Mouse (Mus musculus) granulocyte monocyte progenitor cell, adult 5-6 weeks (primary cell): ENCODE data around the gene Stra6l. TPM values are rescaled to one million over a fixed set of nuclear protein-coding genes. Genes with fewer than 3 reads are reported as not detected.

Source experiments
- ATAC-seq: replicated peaks from 2 replicates; pipeline ENCODE4 v1.8.0; 2016; ENCODE audit warnings: mild to moderate bottlenecking, moderate TSS enrichment, inconsistent platforms; ENCODE audit not compliant: poor library complexity, severe bottlenecking
- total RNA-seq, 2 experiments: library from RNA; stranded (forward) in 1 of 2; stranded (reverse) in 1 of 2; fragments of 200-712, 200-1000 nt in 1 of 2; fragments of >200 nt in 1 of 2; fragmentation: Nextera tagmentation in 1 of 2; gene quantifications; 2 replicates each; pipeline ENCODE4 v1.2.3; 2014 to 2017

The Stra6l gene
- total RNA-seq (2014; fragmentation: Nextera tagmentation) (0.69 TPM in 1 of 2 replicates, not detected in the other), total RNA-seq (2017) (0.09 and 0.10 TPM in 2 replicates)

DNA sequence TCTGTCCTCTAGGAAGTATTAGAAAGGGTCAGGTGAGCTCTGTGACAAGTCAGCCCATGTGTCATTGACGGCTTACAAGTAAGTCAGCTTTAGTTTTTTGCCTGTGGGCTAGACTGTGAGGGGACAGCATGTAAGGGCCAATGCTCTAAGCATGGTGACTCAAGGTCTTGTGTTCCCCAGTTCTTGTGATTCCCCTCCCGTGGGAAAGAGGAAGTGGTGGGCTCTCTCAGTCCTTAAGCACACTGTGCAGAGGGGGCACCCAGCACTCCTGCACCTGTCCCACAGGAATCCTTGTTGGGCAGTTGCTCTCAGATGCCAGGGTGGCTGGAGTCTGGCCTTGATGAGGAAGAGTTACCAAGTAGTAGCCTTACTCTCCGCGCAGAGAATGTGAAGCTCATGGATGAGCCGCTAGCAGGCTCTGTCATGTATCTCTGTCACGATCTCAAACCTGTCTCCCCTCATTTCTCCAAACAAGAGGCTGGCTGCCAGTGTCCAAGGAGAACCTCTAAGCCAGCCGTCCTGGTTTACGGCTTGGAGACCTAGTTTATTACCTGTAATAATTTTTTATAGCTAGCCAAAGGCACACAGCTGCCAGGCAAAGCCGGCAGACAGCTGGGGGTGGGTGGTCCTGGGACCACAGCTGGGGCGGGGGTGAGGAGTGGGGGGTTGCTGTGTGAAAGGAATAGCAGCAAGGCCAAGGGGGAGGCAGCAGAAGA is at the start of gene Stra6l:
TSS of gene Stra6l (plus strand) at position 556 of the 716 bp plus-strand sequence.
- peak; percentile 78 for ATAC-seq

DNA sequence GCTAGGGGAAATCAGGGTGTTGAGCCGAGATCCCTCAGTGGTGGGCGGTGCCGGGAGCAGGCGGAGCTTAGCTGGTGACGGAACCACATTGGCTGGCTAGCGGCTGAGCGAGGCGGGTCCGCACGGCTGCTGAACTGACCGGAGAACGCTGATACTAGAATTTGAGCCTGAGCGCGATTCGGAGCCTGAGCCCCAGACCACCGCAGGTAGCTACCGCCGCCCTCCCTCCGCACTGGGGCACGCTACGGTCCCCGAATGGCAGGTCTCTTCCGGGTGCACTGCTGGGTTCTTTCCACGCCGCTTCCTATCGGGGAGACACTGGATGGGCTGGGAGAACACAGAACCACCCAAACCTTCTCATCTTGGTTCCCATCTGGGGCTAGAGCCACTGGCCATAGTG is 49.5 kb upstream of the Stra6l start, which contains the start of gene Aldh1b1:
TSS of gene Aldh1b1 (plus strand) at position 59 of the 400 bp plus-strand sequence.
- ATAC-seq, result peak; percentile 87

DNA sequence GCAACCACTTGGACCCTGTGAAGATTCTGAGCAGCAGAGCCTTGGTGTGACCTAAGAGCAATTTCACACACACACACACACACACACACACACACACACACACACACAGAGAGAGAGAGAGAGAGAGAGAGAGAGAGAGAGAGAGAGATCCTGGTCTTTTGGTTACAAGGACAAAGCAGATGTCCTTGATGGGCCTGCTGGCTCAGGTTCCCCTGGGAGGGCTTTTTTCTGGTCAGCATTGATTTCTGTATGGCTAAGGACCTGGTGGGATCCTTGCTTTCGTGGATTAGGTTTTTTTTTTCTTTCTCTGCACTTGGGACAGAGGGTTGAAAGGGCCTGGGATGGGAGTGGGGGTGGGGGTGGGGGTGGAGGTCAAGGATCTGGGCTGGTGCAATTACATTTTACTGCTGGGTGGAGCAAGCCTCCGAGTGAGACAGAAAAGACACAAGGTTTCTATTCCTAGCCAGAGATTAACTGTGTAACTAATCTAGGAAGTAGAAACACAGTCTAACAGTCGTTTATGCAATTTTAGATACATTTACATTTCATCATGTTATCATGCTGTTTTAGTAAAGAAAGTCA is 48.4 kb upstream of the Stra6l start:
- no peak for ATAC-seq

DNA sequence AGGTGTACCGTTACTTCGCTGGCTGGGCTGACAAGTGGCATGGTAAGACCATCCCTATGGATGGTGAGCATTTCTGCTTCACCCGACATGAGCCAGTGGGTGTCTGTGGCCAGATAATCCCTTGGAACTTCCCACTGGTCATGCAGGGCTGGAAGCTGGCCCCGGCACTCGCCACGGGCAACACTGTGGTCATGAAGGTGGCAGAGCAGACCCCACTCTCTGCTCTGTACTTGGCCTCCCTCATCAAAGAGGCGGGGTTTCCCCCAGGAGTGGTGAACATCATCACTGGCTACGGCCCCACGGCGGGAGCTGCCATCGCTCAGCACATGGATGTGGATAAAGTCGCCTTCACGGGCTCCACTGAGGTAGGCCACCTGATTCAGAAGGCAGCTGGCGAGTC is 45.6 kb upstream of the Stra6l start:
- ATAC-seq, result no peak

DNA sequence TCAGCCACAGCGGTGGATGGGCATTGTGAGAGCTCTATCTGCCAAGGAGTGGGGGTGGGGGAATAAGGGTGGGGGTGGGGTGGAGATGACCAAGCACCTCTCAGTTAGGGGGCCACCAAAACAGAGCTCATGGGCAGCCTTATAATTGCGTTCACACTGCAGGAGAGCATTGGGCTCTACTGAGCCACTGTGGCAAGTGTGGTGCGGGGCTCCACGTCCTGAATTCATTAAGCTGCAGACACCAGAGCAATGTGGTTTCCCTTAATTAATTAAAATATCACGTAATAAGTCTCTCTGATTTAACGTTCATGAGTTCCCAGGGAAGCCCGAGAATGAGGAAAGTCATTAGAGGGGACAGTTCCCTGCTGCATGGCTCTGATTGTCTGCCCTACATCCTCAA is 40.4 kb upstream of the Stra6l start:
- ATAC-seq, result no peak

DNA sequence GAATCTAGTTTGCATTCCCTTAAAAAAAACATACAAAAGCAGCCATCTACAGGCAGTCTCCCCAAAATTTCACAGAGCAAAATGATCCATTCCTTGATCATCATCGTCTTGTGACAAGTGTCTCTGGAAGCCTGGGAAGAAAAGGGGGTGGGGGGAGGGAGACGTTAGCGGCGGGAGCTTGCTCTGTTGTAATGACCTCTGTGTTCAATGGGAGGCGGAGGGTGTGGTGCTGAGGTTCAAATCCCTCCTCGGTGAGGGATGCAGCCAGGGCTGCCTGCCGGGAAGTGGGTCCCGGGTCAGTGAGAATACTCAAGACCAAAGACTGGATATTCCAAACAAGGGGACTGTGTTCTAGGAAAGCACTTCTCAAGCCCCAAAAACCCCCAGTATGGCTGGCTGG is 37.2 kb upstream of the Stra6l start:
- ATAC-seq, result no peak

DNA sequence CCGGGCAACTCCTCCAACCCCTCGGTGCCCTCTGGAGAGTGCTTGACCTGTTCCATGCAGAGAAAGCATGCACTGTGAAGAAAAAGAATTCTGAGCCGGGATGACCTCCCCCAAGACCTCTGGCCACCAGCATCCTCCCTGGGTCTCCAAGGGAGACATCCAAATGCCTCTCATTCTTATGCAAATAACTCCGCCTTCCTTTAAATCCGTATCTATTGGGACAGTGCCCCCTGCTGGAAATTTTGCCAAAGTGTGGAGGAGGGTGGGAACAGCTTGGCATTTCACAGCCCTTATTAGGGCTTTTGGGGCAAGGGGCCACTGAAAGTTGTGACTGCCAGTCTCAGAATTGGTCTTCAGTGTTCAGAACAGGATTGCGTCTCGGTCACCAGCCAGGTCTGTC is 32.9 kb upstream of the Stra6l start:
- ATAC-seq, result peak; percentile 58

DNA sequence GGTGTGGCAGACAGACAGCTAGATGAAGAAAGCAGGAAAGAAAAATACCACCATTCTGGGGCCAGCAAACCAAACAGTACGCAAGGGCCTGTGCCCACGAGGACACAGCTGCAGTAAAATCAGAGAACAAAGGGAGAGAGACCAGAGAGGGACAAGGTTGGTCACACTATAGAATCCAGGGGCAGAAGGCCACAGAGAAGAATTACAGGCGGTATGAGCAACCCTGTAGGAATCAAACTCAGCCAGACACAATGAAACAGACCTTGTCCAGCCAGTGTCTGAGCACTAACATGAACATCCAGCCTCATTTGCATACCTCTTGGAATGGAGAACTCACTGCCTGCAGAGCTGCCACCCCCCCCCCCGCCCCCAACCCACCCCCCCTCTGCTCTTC is 29.7 kb upstream of the Stra6l start:
- ATAC-seq, result peak; percentile 28

DNA sequence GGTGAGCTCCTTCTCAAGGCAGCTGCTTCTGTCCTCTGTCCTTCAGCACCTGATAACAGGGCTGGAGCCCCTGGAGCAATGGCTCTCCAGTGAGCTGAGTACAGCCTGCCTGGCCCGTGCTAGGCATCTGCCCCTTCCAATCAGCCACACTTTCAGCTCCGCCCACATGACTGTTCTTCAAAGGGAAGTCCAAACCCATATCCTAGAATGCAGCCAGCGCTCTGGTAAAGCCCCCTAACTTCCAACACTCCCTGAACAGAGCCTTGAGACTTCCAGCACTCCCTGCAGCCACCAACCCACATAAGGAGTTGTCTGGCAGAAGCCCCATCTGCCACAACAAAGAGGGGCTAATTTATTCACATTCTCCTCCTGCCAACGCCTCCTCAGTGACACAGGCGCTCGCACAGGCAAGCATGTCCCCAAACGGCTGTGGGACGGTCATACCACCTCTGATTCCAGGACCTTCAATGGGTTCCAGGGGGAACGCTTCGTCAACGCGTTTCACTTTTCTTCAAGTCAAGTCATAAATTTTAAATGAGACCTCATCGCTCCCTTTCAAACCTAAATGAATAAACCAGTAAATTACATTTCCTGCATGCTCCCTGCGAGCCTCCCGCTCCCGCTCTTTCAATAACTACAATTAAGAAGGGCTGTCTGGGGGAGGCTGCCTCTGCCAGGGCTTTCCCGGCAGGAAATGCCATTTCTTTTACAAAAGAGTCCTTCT is 29.1 kb upstream of the Stra6l start:
- peak; percentile 57 for ATAC-seq

DNA sequence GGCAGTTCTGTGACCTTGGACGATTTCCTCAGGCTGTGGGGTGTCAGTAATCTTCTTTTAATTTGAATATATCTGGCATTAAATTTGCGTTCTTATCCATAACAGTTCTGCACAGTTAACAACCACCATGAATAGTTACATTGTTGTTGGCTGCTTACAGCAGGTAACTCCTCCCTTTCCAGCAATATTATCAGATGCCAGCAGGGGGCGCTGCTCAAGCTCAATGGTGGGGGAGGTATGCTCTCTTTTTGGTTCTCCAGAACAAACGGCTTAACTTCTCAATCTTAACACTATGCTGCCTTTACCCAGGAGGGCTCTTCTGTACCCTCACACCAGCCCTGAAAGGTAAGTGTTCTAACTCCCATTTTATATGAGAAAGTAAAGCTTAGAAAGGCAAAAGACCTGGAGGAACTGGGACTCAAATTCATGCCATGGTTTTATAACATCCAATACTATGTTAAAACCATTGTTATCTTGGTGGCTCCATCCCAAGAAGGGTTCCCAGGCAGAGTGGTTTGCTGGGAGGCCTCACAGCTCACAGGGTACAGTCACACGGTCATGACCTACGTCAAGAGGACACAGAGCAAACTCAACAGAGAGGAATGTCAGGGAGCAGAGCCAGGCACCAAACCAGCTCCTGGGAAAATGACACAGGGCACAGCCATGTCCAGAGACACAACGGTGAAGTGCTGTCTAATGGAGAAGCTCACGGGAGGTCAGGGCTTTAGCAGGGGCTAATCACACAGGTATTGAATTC is 28.2 kb upstream of the Stra6l start:
- peak; percentile 48 for ATAC-seq

DNA sequence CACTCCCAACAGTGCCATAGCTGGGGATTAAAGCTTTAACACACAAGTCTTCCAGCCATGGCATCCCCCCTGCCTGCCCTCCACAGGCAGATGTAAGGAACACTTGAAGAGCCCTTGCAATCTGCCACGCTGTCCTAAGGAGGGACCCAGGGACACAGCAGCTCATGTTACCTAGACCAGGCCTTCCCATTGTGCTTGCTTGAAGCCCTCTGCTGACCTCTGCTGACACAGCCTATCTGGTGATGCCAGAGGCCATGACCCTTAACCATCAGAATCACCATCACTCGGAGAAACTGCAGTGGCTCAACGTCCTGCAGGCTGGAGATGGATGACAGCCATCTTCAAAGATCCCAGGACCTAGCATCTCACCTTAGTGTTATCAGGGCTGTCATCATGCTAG is 26.5 kb upstream of the Stra6l start:
- no peak for ATAC-seq

DNA sequence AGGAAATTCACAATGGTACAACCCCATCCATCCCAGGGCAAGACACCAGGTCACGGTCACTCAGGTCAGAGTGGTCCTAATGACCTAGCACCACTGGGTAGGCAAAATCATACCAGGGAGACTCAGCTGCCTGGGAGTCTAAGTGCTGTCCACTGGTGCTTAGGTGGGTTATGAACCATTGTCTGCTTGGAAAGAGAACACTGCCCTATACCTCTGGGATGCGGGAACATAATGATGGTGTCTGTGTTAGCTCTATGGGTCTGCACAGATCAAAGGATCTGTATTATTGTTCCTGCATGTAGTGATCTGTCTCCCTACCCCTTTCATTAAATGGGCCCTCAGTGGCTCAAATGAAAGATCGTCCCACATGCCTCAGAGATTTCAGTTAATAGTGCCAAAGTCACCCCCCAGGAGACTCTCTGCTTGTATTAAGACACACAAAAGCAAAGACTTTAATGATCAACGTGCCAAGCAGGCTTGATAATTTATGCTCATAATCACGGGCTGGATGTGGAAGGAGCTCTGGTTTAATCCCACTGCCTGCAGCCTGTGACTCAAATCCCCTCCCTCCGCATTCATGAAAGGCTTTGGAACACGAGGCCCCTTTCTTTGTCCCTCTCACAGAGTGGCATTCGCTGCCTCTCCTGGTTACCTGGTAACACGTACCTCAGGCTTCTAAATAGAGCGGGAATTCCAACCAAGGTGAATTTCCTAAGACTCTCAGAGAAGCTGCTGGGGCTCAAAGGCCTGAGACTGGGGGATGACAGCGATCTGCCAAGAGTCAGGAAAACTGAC is 25.5 kb upstream of the Stra6l start:
- no peak for ATAC-seq

DNA sequence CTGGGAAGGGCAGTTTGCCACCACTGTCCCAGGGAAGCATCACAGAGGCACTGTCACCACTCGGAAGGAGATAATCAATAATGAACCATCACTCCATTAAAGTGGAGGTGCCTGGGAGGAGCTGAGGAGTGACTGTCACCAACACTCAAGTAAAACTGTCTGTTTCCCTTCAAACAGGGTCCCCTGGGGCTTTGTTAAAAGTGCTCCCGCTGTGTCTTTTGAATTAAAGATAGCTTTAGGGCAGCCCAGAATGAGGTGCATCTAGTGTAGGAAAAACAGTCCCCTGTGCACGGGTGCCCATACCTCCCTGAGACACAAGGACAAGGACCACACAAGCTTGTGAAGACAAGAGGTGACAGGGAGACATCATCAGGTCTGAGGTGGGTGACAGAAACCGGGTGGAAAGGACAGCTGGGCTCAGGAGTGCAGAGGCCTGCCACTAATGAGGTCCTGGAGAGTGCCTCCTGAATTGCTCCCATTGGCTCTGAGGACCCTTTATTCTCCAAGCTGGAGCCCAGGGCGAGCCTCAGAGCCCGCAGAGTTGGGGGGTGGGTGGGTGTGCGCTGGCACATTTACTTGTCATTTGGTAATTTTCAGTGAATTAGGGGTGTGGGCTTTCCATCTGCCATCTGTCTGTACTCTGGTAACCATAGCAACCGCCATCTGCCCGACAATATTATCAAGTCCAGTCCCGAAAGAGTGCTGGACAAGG is 24.3 kb upstream of the Stra6l start:
- ATAC-seq, result no peak

DNA sequence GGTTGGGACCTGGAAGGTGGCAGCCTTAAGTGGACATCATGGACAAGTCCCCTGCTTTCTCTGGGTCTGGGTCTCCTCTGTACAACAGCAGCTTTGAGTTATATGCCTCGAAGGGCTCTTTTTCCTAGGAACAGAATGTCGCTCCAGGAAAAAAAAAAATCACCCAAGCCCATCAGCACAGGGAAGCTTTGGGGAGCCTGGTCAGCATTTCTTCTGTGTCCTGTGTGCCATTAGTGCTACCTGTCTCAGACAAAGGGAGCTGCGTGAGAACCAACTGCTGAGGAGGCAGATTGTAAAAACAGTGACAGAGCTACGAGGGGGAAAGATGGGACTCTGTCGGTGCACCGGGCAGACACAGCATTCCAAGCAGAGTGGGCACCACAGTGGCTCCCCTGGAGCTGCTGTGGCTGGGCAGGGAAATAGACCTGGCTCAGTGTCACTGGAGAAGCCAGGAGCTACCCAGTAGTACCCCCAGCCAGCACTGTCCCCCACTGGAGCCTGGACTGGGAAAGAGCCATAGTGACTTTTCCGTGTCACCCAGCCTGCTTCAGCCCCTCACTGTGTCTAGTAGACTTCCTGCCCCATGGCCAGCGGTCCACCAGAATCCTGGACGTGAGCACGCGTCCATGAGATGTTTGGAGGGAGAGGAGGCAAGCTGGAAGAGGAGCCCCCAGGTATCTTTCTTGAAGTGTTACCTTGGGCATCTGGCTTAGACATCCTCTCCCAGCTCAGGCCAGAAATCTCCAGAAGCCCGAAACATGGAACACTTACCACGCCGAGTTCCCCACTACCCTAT is 23.5 kb upstream of the Stra6l start:
- no peak for ATAC-seq

DNA sequence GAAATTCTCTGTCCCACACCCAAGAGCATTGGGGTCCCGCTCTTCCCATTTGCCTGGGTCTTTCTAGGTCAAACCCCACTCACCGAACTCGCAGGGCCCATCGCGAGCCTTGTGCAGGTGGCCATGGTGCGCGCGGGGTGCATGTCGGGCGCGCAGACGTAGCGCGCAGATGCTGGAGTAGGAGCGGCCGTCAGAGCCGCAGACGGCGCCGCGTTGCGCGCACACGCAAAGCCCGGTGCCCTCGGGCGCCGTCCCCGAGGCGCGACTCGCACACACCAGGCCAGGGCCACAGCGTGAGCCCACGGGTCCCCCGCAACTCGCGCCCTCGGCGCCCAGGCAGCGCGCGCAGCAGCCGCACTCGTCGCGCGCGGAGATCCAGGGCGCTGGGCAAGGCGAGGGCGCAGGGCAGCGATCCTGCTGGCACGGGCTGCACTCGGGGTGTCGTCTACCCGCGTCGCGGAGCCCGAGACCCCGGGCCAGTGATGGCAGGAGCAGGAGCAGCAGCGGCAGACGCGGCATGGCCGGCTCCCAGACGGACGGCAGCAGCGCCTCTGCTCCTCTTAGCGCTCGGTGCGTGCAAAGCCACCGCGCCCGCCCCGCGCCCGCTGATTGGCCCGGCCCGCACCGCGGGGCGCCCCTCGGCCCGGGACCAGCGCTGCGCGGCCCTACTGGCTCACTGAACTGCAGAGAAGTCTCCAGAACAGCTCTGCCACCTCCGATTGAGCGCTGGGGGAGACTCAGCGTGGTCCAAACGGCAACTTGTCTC is 22.0 kb upstream of the Stra6l start, which contains the start of gene Igfbpl1:
TSS of gene Igfbpl1 (minus strand) at position 649 of the 766 bp plus-strand sequence.
- ATAC-seq, result no peak; the same call in 1 of the 2 replicates

DNA sequence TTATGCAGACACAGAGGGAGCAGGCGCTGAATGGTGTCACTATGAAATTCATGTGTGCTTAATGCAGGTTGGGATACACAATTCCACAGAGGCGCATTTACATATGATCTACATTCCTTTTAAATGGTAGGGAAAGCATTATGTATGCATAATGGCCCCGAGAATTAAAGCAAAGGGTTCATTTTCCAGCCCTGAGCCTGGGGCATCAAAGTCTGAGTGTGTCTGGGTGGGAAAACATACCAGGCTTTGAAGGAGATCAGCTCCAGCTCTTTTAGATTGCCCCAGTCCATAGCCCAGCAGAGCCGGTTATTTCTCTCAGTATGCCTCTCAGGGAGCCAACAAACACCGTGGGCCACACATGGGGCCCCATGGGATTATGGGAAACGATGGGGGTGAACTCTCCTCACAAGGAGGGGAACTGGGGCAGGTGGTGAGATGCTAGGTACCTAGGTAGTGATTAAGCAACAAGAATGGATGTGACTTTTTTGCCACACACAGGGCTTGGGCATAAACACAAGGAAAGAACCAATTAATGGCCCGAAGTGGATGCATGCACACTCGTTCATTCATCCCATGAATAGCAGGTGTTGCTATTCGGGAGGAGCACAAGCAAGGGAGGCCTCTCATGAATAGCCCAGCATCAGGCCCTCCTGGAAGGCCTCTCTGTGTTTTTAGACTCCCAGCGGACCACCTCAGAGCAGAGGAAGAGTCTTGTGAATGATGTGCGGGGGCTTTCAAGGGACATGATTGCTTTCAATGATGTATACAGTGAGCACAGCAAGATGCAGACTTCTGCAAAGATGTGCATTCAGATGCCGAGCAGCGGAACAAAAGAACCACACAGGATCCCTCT is 18.3 kb upstream of the Stra6l start:
- no peak for ATAC-seq

DNA sequence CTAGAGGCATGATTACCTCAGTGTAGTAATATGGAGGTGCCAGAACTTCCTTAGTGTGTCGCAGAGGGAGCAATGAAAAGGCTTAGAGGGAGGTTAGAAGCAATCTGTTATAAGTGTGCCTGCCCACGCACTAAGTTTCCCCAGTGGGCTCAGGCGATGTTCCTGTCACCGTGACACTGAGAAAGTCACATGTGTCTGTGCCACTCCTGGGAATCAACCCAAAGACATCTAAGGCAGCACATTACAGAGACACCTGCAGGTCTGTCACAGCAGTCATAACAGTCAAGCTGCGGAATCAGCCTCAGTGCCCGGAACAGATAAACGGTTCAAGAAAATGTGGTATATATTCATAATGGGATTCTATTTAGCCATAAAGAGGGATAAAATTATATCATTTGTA is 16.5 kb upstream of the Stra6l start:
- ATAC-seq, result no peak
